Mouse (Mus musculus): ENCODE results near the gene Tns2.
"Not testable (repeated sequence)": the region's sequence is repeated elsewhere in the genome, so short reads cannot be mapped to it uniquely, and the experiment has no call there.

The Tns2 gene

DNA sequence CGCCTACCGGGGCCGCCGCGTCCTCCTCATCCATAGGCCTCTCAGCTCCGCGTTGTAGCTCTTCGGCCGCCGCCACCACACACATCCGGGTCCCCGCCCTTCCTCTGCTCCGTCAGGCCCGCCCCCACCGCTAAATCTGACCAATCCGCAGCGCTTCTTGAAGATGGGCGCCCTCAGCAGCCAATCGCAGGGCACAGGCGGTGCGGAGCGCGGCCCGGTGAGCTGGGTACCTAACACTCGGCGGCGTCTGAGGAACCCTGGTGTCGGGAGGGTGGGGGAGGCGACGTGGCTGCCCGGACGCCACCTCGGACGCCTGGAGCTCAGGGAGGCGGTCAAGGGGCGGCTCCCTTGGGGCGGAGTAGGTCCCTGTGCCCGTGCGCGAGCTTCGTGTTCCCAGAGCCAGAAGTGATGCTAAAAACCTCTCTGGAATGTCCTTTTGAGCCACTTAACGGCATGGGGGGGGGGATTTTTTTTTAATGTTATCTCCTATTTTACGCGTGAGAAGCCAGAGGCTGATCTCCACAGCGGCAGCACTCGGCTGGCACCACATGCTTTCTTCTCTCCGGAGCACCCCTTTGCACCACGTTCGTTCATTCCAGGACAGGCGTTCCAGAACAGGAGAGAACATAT lies 36.0 kb downstream of the Tns2 start, which contains the start of gene Spryd3:
Gene Spryd3, minus strand, starts transcription at position 106 of the 630 bp plus-strand sequence.
- in situ Hi-C loops (cut with MboI, MseI) = no loop called here

DNA sequence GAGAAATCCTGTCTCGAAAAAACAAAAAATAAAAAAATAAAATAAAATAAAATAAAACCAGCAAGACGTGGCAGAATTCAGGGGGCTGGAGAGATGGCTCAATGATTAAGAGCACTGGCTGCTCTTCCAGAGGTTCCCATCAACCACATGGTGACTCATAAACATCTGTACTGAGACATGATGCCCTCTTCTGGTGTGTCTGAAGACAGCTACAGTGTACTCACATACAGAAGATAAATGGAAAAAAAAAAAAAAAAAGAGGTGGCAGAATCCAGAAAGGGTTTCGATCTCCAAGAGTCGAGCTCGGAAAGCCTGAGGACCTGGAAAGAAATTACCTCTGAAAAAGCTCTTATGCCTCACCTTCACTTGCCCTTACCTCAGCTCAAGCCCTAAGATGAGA lies 40.9 kb downstream of the Tns2 start:
- in situ Hi-C loops (cut with MboI, MseI) = no loop called here

DNA sequence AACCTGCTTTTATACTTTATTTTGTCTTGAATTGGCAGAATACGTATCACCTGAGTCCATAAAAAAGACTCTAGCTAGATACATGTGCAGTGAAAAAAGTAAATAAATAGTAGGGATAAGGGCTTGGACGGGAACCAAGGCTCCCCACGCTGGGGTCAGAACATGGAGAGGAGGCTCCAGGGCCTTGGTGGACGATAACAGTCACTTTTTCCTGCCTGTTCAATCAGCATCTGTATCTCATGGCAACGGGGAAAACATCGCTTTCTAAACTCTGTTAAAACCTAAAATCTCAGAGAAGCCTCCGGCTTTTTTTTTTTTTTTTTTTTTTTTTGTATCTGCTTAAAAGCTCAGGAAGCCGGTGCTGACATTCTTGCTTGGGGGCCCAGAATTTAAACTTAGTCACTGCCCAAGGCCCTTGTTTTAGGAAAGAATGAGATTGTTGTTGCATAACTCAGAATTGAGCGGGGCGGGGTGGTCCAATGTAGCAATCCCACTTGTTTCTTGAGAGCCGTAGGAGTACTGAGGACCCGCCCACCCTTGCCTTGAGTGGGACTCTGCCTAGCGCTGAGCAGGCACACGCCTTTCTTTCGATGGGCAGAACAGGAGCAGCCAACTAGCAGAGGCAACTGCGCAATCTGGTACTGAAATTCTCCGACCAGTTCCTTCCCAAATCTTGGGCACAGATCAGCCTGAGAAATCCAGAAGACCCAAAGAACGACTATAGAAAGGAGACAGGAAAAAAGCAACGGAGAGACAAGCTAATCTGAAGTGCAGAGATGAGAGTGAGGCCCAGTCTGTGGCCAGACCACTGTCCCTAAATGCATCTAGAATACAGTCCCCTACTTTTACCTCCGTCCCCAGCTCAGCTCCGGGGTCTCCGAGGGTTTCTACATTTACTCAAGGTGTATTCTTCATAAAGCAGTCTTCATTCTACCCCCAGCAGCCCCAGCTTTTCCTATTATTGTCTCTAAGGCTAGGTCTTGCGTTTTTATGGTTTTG lies 43.0 kb downstream of the Tns2 start:
- in situ Hi-C loops (cut with MboI, MseI) = no loop called here

DNA sequence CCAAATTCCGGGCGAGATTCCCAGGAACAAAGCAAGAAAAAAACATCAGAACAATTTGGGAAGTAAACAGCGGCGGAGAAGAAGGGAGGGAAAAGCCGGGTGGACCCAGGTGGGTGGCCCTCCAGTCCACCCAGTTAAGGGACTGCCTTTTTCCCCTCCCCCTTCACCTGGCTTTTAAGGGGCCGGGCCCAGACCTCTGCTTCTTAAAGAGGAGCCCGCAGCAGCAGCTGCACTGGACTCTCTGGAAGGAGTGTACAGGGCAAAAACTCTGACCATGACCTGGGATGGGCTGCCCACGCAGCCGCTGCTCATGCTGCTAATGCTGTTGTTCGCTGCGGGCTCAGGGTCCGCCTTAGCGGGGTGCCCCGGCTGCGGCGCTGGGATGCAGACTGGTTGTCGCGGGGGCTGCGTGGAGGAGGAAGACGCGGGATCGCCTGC lies 44.1 kb downstream of the Tns2 start, which contains the start of gene Igfbp6:
Gene Igfbp6, plus strand, starts transcription at position 89 of the 438 bp plus-strand sequence.
- in situ Hi-C loops (cut with MboI, MseI) = no loop called here

DNA sequence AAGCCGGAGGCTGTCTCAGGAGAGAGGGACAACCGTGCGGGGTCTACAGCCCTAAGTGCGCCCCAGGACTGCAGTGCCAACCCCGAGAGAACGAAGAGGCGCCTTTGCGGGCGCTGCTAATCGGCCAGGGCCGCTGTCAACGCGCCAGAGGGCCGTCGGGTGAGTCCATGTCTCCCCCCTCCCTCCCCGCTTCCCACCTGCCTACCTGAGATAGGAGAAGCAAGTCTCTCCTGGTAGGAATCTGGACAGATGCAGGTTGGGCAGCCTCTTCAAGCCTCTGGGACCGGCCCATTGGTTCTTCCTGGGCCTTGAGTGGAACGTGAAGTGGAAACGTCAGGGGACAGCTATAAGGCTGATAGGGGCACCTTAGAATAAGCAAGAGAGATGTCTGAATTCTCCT lies 44.5 kb downstream of the Tns2 start:
- in situ Hi-C loops (cut with MboI, MseI) = no loop called here

DNA sequence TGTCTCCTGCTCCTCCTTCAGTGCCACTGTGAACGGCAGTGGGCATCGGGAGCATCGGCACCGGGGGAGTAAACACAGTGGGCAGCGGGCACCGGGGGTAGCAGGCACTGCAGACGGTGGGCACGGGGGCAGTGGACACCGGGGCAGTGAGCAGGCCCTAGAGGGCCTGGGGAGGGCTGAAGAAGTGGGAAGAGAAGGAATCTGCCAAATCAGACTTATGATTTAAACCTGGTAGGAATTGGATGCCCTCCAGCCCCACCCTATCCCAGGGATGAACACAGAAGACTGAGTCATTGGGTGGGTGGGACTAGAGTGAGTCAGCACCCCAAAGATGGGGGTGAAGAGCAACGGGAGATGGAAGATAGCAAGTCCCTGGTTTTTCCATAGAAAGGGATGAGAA lies 45.1 kb downstream of the Tns2 start:
- in situ Hi-C loops (cut with MboI, MseI) = no loop called here

DNA sequence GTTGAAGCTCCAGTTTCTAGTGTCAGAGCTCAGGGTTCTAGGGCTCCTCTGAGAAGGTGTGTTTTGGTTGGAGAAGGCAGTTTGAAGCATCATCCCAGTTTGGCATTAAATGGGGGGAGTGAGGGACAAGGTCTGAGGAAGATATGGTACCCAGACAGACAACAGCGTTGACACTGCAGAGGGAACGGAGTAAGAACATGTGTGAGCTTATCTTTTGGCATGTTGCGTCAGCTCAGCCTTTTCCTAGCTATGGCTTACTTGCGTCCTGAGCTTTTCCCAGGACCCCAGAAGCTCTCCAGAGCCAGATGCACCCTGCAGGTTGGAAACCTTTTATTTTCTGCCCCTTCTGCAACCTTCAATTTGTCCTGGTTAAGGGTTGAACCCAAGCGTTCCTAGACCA lies 45.9 kb downstream of the Tns2 start:
- in situ Hi-C loops (cut with MboI, MseI) = no loop called here

- in situ Hi-C loops (cut with MboI, MseI) = no loop called here
Measured at GRCm38 (mm10) chr15:102146882-102147281, 46.7 kb downstream of the Tns2 start.

DNA sequence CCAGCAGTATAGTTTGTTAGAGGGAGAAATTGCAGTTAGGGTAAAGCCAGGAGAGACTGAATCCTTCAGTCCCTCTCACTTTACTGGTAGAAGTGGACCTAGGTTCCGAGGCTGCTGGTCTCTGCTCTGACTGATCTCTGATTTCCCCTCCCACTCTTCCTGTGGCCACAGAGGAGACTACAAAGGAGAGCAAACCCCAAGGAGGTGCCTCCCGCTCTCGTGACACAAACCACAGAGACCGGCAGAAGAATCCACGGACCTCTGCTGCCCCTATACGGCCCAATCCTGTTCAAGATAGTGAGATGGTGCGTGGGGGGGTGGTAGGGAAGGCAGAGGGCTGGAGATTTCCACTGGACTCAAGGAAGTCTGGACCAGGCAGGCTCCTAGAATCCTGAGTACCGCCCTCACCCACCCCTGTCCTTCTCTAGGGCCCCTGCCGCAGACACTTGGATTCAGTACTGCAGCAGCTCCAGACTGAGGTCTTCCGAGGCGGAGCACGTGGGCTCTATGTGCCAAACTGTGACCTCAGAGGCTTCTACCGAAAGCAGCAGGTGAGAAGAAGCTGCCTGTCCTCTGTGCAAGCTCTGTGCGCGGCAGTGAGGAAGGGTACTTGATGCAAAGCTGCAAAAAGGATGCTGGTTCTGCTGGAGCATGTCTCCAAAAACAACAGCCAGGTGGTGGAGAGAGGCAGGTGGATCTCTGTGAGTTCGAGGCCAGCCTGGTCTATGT lies 47.6 kb downstream of the Tns2 start:
- in situ Hi-C loops (cut with MboI, MseI) = no loop called here

GRCm38 (mm10) chr15:102149561-102149960 lies 49.3 kb downstream of the Tns2 start:
- in situ Hi-C loops (cut with MboI, MseI) = no loop called here

DNA sequence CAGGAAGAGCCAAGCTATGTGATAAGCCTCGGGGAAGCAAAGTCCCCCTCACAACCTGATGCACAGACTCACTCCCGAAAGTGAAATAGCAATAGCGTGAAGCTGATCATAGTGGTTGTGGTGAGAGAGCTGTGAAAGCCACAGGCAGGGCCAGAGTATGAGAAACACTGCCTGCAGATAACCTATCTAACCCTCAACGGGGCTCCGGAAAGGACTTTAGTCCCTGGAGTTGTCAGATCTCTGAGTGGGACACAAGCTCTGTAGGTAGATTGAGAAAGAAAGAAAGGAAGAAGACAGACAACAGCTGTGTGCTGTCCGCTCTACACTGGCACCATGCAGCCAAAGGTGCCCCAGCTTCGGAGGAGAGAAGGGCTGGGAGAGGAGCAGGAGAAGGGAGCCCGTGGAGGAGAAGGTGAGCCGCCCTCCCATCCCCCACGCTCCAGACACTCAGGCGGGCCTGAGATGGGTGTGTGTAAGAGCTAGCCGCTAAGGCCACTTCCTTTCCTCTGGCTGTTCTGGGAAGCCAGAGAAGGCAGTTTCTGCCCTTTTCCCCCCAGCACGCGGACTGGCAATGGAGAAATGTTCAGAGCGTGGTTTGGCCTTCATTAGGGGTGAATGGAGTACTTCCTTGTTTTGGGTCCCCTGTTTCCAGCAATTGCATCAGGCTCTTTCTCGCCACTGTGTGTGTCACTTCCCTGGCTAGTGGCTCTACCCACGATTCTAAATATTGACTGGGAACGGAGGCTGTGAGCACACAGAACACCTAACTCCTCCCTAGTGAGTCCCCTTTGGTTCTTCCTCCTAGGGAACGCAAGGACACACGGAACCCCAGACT lies 50.3 kb downstream of the Tns2 start, which contains the start of gene Soat2:
Gene Soat2, plus strand, starts transcription at position 226 of the 835 bp plus-strand sequence.
- in situ Hi-C loops (cut with MboI, MseI) = no loop called here

DNA sequence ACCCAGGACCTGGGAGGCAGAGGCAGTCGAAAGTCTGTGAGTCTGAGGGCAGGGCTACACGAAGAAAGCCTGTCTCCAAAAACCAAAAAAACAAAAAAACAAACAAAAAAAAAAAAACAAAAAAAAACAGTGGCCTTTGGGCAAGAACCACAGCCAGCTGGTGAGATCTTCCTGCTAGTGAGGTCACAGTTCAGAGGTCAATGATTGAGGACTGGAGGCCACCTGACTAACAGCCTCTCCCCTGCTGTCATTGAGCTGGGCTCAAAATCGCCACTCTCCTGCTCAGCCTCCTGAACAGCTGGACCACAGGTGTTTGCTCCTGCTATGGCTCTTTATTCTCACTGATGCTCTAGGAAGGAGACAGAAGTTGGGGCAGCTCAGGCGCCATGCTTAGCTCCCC lies 52.4 kb downstream of the Tns2 start:
- in situ Hi-C loops (cut with MboI, MseI) = no loop called here

DNA sequence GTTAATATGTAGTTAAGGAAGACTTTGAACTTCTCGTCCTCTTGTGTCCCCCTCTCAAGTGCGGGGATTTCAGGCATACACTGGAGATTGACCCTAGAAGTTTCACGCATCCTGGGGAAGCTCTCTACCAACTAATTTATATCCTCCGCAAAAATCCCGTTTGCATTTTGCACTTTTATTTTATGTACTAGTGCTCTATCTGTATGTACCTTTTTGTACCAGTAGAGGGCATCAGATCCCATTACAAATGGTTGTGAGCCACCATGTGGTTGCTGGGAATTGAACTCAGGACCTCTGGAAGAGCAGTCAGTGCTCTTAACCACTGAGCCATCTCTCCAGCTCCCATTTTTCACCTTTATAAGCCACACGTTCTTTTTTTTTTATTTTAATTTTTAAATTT lies 54.8 kb downstream of the Tns2 start:
- in situ Hi-C loops (cut with MboI, MseI) = not testable (repeated sequence)

- in situ Hi-C loops (cut with MboI, MseI) = no loop called here
Measured at GRCm38 (mm10) chr15:102156836-102157235, 56.6 kb downstream of the Tns2 start.

DNA sequence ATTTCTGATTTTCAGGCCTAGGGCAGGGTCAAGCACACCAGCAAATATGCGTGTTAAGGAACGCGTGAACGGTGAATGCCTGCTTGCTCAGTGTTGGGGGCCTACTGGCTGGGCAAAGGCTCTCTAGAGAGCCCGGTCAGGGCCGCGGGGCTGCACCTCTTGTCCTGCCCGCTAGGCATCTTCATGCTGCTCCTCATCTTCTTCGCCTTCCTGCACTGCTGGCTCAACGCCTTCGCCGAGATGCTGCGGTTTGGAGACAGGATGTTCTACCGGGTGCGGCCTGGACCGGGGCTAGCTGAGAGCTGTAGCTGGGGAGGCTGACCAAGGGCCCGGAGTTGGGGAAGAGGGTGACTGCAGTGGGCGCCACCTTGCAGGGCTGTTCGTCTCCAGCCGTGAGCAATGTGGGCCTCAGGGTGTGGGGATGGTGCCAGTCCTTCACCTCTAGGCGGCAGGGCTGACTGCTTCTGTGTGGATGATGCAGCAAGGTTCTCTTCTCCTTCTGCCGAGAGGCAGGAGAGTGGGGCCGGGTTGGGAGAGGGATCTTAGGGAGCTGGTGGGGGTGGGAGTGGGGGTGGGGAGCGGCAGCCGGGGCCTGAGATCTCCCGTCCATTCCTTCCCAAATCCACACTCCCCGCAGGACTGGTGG lies 60.3 kb downstream of the Tns2 start:
- in situ Hi-C loops (cut with MboI, MseI) = loop anchor here (10.0 kb wide), 1 partner anchor 1216 kb away; no protein-coding TSS in a partner anchor

DNA sequence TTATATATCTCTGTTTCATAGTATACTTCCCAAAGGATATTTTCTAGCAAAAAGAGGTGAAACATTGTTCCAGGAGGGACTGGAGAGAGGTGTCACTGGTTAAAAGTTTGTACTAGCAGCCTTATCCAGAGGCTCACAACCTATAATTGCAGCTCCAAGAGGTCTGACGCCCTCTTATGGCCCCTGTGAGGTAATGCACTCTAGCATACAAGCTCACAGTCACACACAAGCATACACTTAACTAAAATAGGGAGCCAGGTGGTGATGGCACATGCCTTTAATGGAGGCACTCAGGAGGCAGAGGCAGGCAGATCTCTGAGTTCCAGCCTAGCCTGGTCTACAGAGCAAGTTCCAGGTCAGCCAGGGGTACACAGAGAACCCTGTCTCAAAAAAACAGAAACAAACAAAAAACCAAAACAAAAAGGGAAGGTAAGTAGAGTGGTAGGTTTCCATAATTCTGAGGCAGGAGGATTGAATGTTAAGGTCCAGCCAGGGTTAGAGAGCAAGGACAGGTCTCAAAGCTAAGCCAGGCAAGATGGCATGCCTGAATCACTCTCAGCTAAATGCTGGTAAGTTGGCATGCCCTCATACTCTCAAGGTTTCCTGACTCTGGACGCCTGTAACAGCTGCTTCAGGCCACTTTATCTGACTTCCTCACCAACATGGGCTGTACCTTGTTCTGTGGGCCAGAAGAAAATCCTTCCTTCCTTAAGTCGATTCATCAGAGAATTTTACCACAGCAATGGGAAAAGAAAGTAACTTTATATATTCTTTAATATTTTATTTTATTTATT lies 63.9 kb downstream of the Tns2 start:
- in situ Hi-C loops (cut with MboI, MseI) = loop anchor here (10.0 kb wide), 1 partner anchor 1219 kb away; no protein-coding TSS in a partner anchor

GRCm38 (mm10) chr15:102165468-102166100 lies 65.4 kb downstream of the Tns2 start:
- in situ Hi-C loops (cut with MboI, MseI) = loop anchor here (10.0 kb wide), 1 partner anchor 1221 kb away; no protein-coding TSS in a partner anchor

Measured in regulatory T cell (primary cell).